Mouse (Mus musculus) lung, postnatal 25 days (tissue): ENCODE measurements around the gene Gabarapl2.
"Not testable (repeated sequence)": the region's sequence is repeated elsewhere in the genome, so short reads cannot be mapped to it uniquely, and the experiment has no call there.

ENCODE experiments used
- DNase-seq: peaks from one replicate; pipeline ENCODE4 v3.0.0; 2022; ENCODE audit warnings: low spot score

Gene Gabarapl2

DNA sequence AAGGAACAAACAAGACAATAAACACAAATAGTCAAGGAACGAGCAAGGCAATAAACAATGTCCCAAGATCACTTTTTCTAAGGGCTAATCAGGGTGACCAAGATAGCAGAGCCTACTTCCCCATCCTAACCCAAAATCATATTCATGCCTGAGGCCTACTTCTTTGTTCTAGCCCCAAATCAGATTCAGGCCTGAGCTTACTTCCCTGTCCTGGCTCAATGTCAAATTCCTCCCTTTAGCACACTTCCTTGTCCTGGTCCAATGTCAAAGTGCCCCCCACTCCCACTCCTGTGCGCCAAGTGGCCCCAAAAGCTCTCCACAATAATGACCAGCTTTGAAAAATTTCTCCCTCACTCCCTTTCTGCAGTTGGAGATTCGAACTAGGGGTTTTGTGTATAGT is 3.3 kb upstream of the Gabarapl2 start:
- DNase-seq = no peak

DNA sequence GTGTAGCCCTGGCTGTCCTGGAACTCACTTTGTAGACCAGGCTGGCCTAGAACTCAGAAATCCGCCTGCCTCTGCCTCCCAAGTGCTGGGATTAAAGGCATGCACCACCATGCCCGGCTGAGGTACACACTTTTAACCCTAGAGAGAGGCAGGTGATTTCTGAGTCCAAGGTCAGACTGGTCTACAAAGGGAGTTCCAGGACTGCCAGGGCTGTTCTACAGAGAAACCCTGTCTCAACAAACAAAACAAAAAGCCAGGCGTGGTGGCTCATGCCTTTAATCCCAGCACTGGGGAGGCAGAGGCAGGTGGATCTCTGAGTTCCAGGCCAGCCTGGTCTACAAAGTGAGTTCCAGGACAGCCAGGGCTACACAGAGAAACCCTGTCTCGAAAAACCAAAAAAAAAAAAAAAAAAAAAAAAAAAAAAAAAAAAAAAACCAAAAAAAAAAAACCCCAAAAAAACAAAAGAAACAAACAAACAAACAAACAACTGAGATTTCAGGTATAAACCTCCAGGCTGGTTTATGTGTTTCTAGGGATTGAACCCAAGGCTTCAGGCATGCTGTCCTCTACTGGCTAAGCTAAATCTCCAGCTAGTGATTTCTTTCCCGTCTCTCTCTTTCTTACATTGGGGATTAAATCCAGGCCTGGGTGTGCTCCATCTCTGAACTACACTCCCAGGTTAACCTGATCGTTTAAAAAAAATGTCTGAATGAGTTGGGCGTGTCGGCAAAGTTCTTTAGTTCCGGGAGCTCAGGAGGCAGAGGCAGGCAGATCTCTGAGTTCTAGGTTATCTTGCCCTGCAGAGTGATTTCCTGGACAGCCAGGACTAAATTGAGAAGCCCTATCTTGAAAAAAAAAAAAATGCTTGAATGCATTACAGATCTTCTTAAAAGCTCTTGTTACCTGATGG is 2.2 kb upstream of the Gabarapl2 start:
- not testable (repeated sequence) for DNase-seq

DNA sequence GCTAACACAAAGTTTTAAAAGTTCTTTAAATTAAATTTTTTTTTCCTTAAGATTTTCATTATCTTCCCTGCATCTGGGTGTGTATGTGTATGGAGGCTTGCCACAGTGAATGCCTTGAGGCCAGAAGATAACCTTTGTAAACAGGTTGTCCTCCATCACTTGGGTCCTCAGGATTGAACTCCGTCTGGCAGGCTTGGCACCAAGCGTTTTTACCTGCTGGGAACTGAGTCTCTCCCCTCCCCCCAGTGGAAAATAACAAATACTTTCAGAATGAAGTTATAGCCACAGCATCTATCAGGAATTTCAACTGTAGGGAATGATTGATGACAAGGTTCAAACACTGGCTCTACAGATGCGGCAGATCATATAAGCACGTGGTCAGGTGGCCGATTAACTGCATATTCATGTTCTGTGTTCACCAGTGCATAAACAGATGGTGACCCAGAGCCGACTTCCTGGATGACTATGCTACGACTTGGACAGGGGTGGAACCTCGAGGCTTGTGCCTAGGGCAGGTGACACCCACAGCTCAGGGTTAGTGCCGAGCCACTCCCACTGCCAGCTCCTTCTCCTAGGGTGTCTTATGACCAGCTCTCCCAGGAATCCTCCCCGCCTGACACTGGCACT is 874 bp upstream of the Gabarapl2 start:
- peak; percentile 67 for DNase-seq

DNA sequence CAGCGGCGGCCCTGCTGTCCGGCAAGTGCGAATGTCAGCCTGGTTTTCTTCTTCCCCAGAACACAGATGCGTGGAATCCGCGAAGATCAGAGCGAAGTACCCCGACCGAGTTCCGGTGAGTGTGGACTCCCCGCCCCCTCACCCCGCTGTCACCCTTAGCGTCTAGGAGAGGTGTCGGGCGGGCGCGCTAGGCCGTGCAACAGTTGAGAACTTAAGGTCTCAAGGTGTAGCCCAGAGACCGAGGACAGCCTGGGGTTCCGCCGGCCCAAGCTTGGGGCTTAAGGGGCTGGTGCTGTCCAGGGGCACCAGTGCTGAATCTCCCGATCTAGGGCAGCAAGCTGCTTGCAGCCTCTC is 575 bp downstream of the Gabarapl2 start:
- DNase-seq = peak; percentile 27

DNA sequence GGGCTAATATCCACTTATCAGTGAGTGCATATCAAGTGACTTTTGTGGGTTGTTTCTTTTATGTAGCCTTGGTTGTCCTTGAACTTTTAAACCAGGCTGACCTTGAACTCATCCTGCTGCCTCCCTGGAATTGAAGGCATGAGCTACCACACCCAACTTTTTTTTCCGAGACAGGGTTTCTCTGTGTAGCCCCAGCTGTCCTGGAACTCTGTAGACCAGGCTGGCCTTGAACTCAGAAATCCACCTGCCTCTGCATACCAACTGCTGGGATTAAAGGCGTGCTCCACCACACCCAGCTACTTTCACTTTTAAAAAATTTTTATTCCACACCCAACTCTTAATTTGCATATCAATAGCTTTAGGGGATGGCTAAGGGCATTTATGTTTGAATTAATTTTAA is 3.0 kb downstream of the Gabarapl2 start:
- DNase-seq = no peak

DNA sequence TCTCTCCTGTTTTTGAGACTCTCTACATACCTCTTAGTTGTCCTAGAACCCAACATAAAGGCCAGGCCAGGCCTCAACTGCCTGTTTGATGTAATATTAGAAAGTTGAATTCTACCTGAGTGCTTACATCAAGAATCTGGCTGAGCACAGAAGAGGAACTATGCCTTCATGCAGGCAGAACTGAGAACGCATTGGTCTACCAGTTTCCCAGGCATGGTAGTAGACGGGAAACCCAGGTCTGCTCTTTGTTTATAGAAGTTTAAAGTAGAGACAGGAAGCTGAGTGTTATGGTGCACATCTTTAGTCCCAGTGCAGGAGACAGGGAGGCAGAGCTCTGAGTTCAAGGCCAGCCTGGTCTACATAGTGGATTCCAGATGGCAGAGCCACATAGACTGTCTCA is 6.6 kb downstream of the Gabarapl2 start:
- no peak for DNase-seq

DNA sequence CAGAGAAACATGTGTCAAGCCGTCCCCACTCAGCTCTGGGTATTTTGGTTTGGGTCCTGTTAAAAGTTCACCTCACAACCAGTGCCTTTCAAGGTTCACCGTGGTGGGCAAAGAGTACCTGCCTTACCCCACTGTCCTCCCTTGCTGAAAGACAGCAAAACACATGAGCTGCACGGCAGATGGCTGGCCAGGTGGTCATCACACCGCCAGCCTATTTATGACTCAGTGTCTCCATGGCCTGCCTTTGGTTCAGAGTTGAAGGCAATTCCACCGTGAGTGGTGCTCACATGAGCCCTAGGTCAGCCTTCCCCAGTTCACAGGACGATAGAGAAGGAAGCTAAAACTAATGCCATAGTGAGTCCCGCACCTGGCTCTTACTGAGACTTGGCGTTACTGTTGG is 7.5 kb downstream of the Gabarapl2 start:
- no peak for DNase-seq

DNA sequence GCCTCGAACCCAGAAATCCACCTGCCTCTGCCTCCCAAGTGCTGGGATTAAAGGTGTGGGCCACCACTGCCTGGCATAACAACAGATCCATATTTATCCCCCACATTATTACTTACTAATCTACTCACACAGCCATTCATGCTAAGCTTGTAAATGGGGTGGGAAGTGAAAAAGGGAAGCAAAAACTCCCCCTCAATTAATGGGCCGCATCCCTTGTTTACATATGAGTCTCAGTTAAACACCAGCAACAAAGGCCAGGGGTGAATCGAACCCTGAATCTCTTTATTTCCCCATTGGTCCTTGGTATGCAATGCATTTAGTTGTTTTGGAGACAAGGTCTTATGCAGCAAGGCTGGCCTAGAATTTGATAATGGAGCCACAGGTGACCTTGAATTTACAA is 10.3 kb downstream of the Gabarapl2 start:
- no peak for DNase-seq

DNA sequence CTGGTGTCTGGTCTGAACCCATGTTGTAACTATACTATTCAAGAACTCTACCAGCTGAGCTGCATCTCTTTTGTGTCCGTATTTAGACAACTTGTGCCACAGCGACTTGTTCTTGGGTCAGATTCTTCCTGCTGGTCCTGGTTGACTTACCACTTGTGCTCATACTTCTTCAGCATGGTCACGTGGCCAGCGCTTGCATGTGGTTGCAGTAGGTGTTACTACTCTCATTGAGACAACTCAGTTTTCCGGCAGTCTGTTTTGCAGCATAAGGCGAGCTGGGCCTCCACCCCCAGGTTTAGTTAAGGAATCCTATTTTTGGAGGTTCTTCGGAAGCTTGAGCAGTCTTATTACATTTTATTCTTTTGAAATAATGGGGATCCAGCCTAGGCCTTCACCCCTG is 10.8 kb downstream of the Gabarapl2 start:
- peak; percentile 38 for DNase-seq

DNA sequence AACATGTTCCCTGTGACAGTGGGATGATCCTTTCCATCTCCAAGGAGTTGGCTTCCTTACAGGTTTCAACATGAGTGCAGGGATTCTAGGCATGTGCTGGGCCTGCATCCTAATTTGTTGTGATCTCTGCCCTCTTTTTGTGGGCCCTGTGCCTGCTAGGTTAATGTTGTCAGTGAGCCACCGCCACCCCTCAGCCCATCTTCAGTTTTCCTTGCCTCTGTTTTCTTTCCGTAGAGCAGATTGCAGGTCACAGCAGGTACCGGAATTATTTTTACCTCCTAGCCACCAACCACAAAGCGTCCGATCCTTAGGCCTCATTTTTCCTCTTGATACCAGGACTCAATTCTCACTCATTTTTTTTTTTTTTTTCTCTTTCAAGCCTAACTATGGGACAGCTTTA is 11.4 kb downstream of the Gabarapl2 start:
- no peak for DNase-seq

DNA sequence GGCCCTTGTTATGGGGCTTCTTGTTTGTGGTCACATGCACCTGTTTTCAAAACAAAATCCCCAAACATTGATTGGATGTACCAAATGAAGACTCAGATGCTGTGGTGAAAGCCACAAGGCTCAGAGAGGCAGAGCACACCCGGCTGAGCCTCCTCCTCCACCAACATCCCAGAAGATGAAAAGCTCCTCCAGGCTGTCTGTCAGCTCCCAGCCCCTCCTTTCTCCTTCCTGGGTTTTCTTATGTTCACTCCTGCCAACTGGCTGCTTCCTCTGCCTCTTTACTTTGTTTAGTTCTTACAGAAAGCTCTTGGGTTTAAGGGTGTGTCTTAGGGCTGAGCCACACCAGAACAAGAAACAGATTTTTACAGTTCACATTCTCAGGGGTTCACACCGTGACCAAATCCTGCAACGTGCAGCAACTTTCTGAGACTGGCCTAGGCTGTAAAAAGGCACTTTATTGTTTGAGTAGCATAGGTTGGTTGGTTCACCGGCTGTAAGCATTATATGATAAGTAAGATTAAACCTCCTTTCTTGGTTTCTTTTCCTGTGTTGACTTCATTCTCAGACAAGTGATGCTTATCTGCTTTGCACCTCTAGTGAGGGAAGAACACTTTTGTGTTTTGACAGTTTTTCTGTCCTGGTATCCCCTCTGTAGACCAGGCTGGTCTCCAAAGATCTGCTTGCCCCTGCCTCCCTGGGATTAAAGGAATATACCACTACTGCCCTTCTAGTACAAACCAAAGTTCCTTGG is 14.5 kb downstream of the Gabarapl2 start:
- peak; percentile 15 for DNase-seq

DNA sequence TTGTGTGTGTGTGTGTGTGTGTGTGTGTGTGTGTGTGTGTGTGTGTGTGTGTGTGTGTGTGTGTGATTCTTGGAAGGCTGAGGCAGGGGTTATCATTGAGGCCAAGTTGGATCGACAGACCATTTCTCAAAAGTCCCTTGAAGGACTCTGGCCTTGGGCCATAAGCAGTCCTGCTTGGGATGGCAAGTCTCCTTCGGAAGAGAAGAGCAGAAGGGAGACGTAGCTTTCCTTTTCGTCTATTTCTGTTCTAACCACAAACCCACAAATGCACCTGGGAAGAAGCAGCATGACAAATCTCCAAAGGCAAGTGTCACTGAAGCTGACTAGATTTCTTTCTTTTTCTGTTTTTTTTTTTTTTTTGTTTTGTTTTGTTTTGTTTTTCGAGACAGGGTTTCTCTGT is 15.4 kb downstream of the Gabarapl2 start:
- no peak for DNase-seq

DNA sequence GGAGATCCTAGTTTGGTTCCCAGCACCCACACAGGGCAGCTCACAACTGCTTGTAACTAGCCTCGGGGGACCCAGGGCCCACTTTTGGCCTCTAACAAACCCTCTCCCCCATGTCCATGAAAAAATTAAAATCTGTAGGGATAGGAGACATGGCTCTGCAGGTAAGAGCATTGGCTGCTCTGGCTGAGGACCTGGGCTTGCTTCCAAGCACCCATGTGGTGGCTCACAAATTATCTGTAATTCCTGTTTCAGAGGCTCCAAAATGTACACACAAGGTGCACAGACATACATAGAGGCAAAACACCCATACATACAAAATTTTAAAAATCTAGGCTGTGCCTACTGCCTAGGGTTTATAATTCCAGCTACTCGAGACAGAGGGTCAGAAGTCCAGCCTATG is 16.7 kb downstream of the Gabarapl2 start:
- DNase-seq = no peak

DNA sequence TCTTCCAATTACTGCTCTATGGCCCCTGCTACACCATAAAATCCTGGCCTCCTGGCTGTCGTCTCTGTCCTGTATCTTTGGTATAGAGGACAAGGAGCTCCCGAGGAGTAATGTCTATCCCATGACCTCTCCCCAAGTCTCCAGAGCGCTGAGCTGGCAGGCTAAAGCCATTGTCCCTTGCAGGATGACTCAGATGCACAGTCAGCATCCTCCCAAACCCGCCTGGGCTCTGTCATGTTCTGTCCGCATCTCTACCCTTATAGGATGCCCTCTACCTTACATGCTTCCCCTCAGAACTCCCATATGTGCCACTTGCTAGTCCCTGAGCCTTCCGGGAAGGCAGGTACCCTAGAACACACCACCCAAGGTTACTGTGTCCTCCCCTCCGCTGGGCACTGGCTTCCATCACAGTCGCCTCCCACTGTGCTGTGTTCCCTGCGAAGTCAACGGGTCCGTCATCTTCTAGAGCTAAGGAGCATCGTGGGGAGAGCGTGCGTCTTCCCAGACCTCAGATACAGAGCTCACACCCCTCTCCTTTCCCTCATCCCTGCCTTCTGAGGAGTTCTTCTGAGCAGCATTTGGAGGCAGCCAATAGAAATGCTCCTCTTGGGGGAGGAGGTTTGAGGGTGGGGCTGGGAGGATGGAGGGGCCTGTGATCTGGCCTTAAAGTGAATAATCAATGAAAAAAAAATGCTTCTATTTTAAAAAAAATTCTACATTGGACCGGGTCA is 20.3 kb downstream of the Gabarapl2 start:
- DNase-seq = no peak

DNA sequence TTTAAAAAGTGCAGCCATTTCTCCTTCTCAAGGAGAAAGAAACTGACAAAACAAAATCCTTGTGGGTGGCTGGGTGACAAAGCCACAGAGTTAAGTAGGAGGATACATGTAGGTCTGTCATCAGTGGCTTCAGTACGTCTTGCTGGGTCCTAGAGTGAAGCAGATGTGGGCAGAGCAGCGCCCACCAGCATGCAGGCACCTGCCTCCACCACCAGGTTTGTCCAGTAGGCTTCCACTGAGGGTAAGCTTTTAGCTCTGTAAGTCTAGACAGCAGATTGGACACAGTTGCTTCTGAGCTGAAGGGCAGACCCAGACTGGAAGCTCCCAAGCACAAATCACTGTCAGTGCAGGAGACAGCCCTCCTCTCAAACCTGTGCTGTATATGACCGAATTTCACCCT is 20.8 kb downstream of the Gabarapl2 start:
- no peak for DNase-seq

DNA sequence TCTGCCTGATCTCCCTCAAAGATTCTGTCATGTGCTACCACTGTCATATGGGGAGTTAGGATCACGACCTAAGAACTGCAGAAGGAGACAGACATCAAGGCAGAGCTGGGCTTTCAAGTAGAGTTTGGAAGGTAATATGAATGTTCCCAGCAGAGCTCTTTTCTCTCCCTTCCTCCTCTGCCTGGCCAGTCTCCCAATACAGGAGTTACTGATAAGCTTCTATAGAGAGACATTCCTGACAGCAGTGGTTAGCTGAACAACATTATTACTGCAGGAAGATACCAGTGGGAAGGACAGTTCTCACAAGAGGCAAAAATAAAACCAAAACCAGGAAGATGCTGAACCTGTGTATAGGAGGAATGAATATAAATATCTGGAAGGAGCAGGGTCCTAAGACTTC is 22.1 kb downstream of the Gabarapl2 start:
- DNase-seq = no peak

DNA sequence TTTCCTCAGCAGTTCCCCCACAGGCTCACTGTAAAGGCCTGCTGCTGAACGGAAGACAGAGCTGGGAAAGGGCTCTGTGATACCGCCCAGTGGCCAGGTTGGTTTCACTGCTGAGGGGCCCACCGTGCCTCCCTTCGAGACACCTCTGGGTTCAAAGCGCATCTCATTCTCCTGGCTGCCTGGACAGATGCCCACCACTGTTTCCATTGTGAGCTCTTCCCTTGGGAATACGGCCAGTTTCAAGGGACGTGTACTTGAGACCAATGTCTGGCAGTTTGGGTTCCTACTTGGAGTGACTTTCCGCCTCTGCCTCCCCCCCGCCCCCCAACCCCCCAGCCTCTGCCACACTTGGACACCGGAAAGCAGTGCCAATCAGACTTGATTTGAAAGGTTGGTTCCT is 22.6 kb downstream of the Gabarapl2 start:
- DNase-seq = no peak

DNA sequence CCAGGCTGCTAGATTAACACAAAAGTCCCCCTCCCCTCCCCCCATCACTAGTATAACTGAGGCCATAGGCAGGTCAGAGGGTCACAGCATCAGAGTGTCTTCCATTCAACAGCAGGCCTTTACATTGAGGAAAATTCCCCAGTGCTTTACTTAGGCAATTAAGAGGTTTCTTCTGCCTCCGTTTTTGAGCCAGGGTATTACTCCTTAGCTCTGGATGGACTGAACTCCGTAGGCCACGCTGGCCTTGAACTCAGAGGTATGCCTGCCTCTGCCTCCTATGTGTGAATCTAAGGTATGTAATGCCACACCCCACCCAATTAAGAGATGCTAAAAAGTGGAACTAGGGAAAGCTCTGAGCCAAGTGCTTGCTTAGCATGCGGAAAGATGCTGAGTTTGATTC is 23.0 kb downstream of the Gabarapl2 start:
- no peak for DNase-seq

DNA sequence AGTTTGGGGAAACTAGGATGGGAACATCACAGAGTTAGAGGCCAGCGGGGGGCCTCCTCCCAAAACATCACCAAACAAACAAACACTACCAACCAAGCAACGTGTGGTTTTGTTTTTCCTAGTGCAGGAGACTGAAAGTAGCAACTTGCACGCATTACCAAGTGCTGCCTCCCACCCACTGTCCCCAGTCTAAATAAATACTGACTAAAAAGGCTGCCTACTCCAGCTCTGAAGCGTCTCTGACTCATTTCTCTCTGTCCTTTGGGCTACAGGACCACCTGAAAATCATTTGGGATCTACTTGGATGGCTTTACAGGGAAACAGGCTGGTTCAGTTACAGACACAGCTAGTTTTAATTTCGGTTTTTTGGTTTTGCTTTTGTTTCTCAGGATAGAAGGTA is 23.8 kb downstream of the Gabarapl2 start:
- DNase-seq = no peak

DNA sequence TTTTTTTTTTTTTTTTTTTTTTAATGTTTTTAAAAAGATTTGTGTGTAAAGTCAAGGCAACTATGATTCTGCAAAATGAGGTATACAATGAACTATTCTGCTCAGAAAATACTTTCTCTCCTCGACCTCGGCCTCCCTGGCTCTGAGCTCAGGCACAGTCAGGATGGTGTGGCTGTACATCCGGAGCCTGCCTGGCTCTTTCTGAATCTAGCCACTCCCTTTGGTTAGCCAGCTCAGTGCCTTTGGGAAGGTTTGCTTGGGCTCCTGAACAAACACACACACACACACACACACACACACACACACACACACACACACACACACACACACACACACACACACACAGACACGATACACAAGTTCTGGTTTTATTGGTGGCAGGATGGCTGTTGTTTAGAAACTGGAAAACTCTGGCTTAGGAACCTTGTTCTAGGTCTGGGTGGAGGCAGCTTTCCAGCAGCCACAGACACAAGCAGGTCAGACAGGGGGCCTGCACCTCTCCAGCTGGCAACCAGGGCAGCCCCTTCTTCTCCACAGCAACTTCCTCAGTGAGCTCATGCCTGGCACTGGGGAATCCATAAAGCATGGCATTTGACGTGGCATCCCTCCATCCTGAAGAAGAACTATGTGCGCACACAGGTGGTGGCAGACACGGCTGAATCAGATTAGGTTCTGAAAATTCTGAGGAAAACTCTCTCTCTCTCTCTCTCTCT is 24.5 kb downstream of the Gabarapl2 start:
- DNase-seq = no peak

DNA sequence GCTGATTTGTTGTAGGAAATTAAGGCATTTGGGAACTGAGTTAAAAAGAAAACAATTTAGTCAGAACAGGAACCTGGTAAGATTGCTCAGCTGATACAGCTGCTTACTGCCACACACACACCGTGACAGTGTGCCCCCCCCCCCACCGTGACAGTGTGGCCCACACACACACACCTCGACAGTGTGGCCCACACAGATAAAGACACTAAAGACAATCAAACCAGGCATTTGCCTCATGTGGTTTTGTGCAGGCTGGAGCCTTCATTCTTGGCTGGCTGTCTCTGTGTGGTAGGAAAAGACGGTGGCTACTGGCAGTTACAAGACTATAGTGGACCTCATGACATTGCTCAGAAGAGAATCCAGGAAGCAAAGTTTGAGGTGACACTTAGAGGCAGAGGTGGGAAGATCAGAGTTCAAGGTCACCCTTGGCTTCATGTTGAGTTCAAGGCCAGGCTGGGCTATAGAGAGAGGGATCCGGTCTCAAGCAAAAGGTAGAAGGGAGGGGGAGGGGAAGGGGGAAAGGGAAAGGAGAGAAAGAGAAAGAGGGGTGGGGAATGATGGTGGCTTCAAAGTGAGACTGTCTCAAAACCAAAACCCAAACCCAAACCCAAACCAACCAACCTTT is 26.9 kb downstream of the Gabarapl2 start:
- DNase-seq = no peak
